Mouse (Mus musculus) heart, embryonic 11.5 days (tissue): ENCODE data around the gene Crocc2. TPM values are rescaled to one million over a fixed set of nuclear protein-coding genes. Genes with fewer than 3 reads are reported as not detected.
A peak's percentile ranks its signal among the peaks of the same experiment; 100 is the strongest.

Experiments
- ATAC-seq: fragments of 200-750 bp; cut with Nextera tagmentation; replicated peaks from 2 replicates; pipeline ENCODE4 v1.8.0; 2017; ENCODE audit warnings: moderate library complexity; ENCODE audit not compliant: insufficient number of reproducible peaks, low FRiP score, low TSS enrichment
- H3K27ac ChIP-seq: fragments of 300-500 bp; sonication (generic); 2 replicates; pipeline ENCODE4 v1.5.1; 2014; ENCODE audit warnings: mild to moderate bottlenecking, low read depth, low read length
- H3K27me3 ChIP-seq: fragments of 300-500 bp; sonication (generic); 2 replicates; pipeline ENCODE4 v1.6.1; 2014; ENCODE audit warnings: mild to moderate bottlenecking, low read length, mixed read lengths; ENCODE audit not compliant: control insufficient read depth, insufficient read depth
- H3K36me3 ChIP-seq: fragments of 300-500 bp; sonication (generic); 2 replicates; pipeline ENCODE4 v1.6.1; 2014; ENCODE audit warnings: mild to moderate bottlenecking, low read length, moderate library complexity, mixed read lengths; ENCODE audit not compliant: control insufficient read depth, insufficient read depth
- H3K4me1 ChIP-seq: fragments of 300-500 bp; sonication (generic); 2 replicates; pipeline ENCODE4 v1.6.1; 2014; ENCODE audit warnings: low read length; ENCODE audit not compliant: control insufficient read depth, insufficient read depth
- H3K4me2 ChIP-seq: fragments of 300-500 bp; sonication (generic); 2 replicates; pipeline ENCODE4 v1.6.1; 2014; ENCODE audit warnings: mild to moderate bottlenecking, moderate library complexity
- H3K4me3 ChIP-seq: fragments of 300-500 bp; sonication (generic); 2 replicates; pipeline ENCODE4 v1.5.1; 2014; ENCODE audit warnings: low read depth, low read length
- H3K9ac ChIP-seq: fragments of 300-500 bp; sonication (generic); 2 replicates; pipeline ENCODE4 v1.6.1; 2014; ENCODE audit warnings: mild to moderate bottlenecking, low read depth, low read length, moderate library complexity
- H3K9me3 ChIP-seq: fragments of 300-500 bp; sonication (generic); replicated peaks from 2 replicates; pipeline ENCODE4 v1.6.1; 2016; ENCODE audit warnings: low read length; ENCODE audit not compliant: control insufficient read depth
- WGBS: fragments of 180-500 bp; shearing (Covaris S2); extraction: QIAGEN DNeasy Blood & Tissue Kit; methylation state at CpG from one replicate; pipeline ENCODE4 v1.1.7; 2014; ENCODE audit not compliant: insufficient replicate concordance; 5-methylcytosine and 5-hydroxymethylcytosine counted together
- polyA plus RNA-seq: library from polyadenylated mRNA; unstranded; fragments of >200 nt; fragmentation: Nextera tagmentation; extraction: Ambion mirVana; gene quantifications from 2 replicates; pipeline ENCODE4 v1.2.1, GENCODE M21; 2014

The Crocc2 gene
- polyA plus RNA-seq, 1 experiment from 2014 or later, result 0.24 TPM

GRCm38 (mm10) chr1:93216839-93217497 is 48.4 kb downstream of the Crocc2 start:
- 77% methylated on average over 9 of the region's 9 CpGs for WGBS
- Histone ChIP-seq H3K27ac (no peak overlapping the region), H3K27me3 (peaks cover 7% of the 10 kb centered on the region; the same call in 1 of the 2 replicates), H3K36me3 (no peaks in the 10 kb centered on the region), H3K9me3 (no peaks in the 10 kb centered on the region), H3K4me2 (no peak overlapping the region), H3K4me3 (no peak overlapping the region), H3K9ac (no peak overlapping the region), H3K4me1 (peaks cover 7% of the 10 kb centered on the region)
- ATAC-seq, result no peak

- no peaks in the 10 kb centered on the region for H3K36me3 ChIP-seq
- ATAC-seq, result no peak
- no peak overlapping the region for H3K27ac ChIP-seq
- H3K4me1 ChIP-seq, result peaks cover 5% of the 10 kb centered on the region; the same call in 1 of the 2 replicates
- no peak overlapping the region for H3K4me2 ChIP-seq
- H3K27me3 ChIP-seq, result peaks cover 7% of the 10 kb centered on the region; the same call in 1 of the 2 replicates
- no peak overlapping the region for H3K9ac ChIP-seq
- 57% methylated on average over 7 of the region's 7 CpGs for WGBS
- H3K4me3 ChIP-seq, result no peak overlapping the region
- H3K9me3 ChIP-seq, result no peaks in the 10 kb centered on the region
Measured at GRCm38 (mm10) chr1:93217530-93217929, 49.0 kb downstream of the Crocc2 start.

- Histone ChIP-seq H3K36me3 (no peaks in the 10 kb centered on the region), H3K4me3 (no peak overlapping the region), H3K4me1 (no peaks in the 10 kb centered on the region), H3K9me3 (no peaks in the 10 kb centered on the region), H3K27me3 (peaks cover 23% of the 10 kb centered on the region), H3K4me2 (no peak overlapping the region), H3K9ac (no peak overlapping the region), H3K27ac (no peak overlapping the region)
- ATAC-seq, result no peak
- 73% methylated on average over 7 of the region's 7 CpGs for WGBS
Measured at GRCm38 (mm10) chr1:93220776-93221175, 52.3 kb downstream of the Crocc2 start.

GRCm38 (mm10) chr1:93223972-93224371 is 55.4 kb downstream of the Crocc2 start:
- H3K27ac ChIP-seq, result no peak overlapping the region
- H3K9me3 ChIP-seq, result no peaks in the 10 kb centered on the region
- no peaks in the 10 kb centered on the region for H3K36me3 ChIP-seq
- no peak overlapping the region; the same call in 1 of the 2 replicates for H3K4me2 ChIP-seq
- H3K4me3 ChIP-seq, result no peak overlapping the region
- no peak for ATAC-seq
- no peaks in the 10 kb centered on the region for H3K4me1 ChIP-seq
- WGBS, result 7% methylated on average over 18 of the region's 18 CpGs
- H3K27me3 ChIP-seq, result peaks cover 18% of the 10 kb centered on the region
- H3K9ac ChIP-seq, result 0 out of 2 replicates have a peak overlapping the region, but pooled peaks have one; percentile 16

- no peaks in the 10 kb centered on the region for H3K36me3 ChIP-seq
- no peak overlapping the region for H3K27ac ChIP-seq
- H3K4me1 ChIP-seq, result no peaks in the 10 kb centered on the region
- WGBS, result 49% methylated on average over 4 of the region's 4 CpGs
- no peaks in the 10 kb centered on the region for H3K9me3 ChIP-seq
- no peak for ATAC-seq
- H3K27me3 ChIP-seq, result peaks cover 18% of the 10 kb centered on the region
- no peak overlapping the region for H3K4me2 ChIP-seq
- no peak overlapping the region for H3K9ac ChIP-seq
- no peak overlapping the region for H3K4me3 ChIP-seq
Measured at GRCm38 (mm10) chr1:93225226-93225625, 56.7 kb downstream of the Crocc2 start.

GRCm38 (mm10) chr1:93225731-93226520 is 57.4 kb downstream of the Crocc2 start:
- H3K9me3 ChIP-seq, result no peaks in the 10 kb centered on the region
- H3K4me3 ChIP-seq, result no peak overlapping the region
- no peak overlapping the region for H3K27ac ChIP-seq
- no peak for ATAC-seq
- no peak overlapping the region for H3K9ac ChIP-seq
- H3K36me3 ChIP-seq, result no peaks in the 10 kb centered on the region
- H3K4me1 ChIP-seq, result no peaks in the 10 kb centered on the region
- no peak overlapping the region for H3K4me2 ChIP-seq
- WGBS, result 71% methylated on average over 5 of the region's 5 CpGs
- peaks cover 18% of the 10 kb centered on the region for H3K27me3 ChIP-seq

- Histone ChIP-seq H3K4me3 (no peak overlapping the region), H3K9me3 (no peaks in the 10 kb centered on the region), H3K4me1 (no peaks in the 10 kb centered on the region), H3K9ac (no peak overlapping the region), H3K4me2 (no peak overlapping the region), H3K27me3 (peaks cover 21% of the 10 kb centered on the region), H3K36me3 (no peaks in the 10 kb centered on the region), H3K27ac (no peak overlapping the region)
- 75% methylated on average over 7 of the region's 7 CpGs for WGBS
- ATAC-seq, result no peak
Measured at GRCm38 (mm10) chr1:93227303-93227975, 58.9 kb downstream of the Crocc2 start.

- no peaks in the 10 kb centered on the region for H3K4me1 ChIP-seq
- no peak overlapping the region for H3K4me2 ChIP-seq
- H3K9me3 ChIP-seq, result no peaks in the 10 kb centered on the region
- no peaks in the 10 kb centered on the region for H3K36me3 ChIP-seq
- 85% methylated on average over 7 of the region's 7 CpGs for WGBS
- no peak overlapping the region for H3K9ac ChIP-seq
- ATAC-seq, result no peak
- H3K4me3 ChIP-seq, result no peak overlapping the region
- H3K27me3 ChIP-seq, result peaks cover 18% of the 10 kb centered on the region
- H3K27ac ChIP-seq, result no peak overlapping the region
Measured at GRCm38 (mm10) chr1:93227976-93228365, 59.4 kb downstream of the Crocc2 start.
